Comparison of ENCODE assay signal across 9 mouse cellular contexts in genomic region chr2:112239935-112240721, GRCm38 (mm10). TPM values are rescaled to one million over a fixed set of nuclear protein-coding genes. Genes with fewer than 3 reads are reported as not detected.
DNase-seq lines count a peak whose midpoint lies in the region; ATAC-seq lines count a peak whose summit lies in the region.
"Had no signal": no experiment of that assay in that cellular context is flagged by ENCODE, and none has a peak within 500 bp of the region (broad histone marks: within the 10 kb centered on the region; RNA-seq: fewer than 3 reads in every experiment).

No protein-coding gene starts in this region.

- WGBS in forebrain, embryonic 13.5 days = under 1% methylated on average over 19 of the region's 28 CpGs
- WGBS in kidney, embryonic 15.5 days = 1% methylated on average over 28 of the region's 28 CpGs

- peak; percentile 71 for ATAC-seq in forebrain, embryonic 13.5 days
- ATAC-seq in kidney, embryonic 15.5 days (replicated peaks; ENCODE audit: low FRiP score) = peak; percentile 64
- peak; percentile 63 for ATAC-seq in megakaryocyte, adult 5-6 weeks (ENCODE audit: poor library complexity, severe bottlenecking)

- H3K9ac ChIP-seq in forebrain, embryonic 13.5 days = peak overlapping the region; percentile 89
- peak overlapping the region; percentile 77 for H3K9ac ChIP-seq in kidney, embryonic 15.5 days

- intact Hi-C loops in left cerebral cortex, postnatal 4 days (cut with DNase I) = no loop called here

- DNase-seq in left cerebral cortex, postnatal 4 days = peak; percentile 47
- no peak for DNase-seq in left cerebral cortex, adult 18-20 months (ENCODE audit: low spot score in 2 of 2)
- peak; percentile 66 for DNase-seq in brain, adult 2 months (ENCODE audit: low read depth, low spot score)
- peak; percentile 51 for DNase-seq in right cerebral cortex, postnatal 14 days
- DNase-seq in urinary bladder, adult 18-20 months (ENCODE audit: low spot score in 2 of 2) = no peak

- peak overlapping the region; percentile 77 for H3K4me3 ChIP-seq in forebrain, embryonic 13.5 days
- H3K4me3 ChIP-seq in kidney, embryonic 15.5 days (replicated peaks) = peak overlapping the region; percentile 86

- peaks cover 13% of the 10 kb centered on the region for H3K4me1 ChIP-seq in forebrain, embryonic 13.5 days
- H3K4me1 ChIP-seq in kidney, embryonic 15.5 days = peaks cover 35% of the 10 kb centered on the region

- H3K36me3 ChIP-seq in forebrain, embryonic 13.5 days (ENCODE audit: poor library complexity, severe bottlenecking) = peaks cover 12% of the 10 kb centered on the region
- H3K36me3 ChIP-seq in kidney, embryonic 15.5 days = peaks cover 11% of the 10 kb centered on the region

- H3K27me3 ChIP-seq in forebrain, embryonic 13.5 days = peaks cover 4% of the 10 kb centered on the region; the same call in 1 of the 2 replicates
- 0 out of 2 replicates have a peak, but pooled peaks cover 3% of the 10 kb centered on the region for H3K27me3 ChIP-seq in kidney, embryonic 15.5 days

- H3K4me2 ChIP-seq in forebrain, embryonic 13.5 days = peak overlapping the region; percentile 82
- H3K4me2 ChIP-seq in kidney, embryonic 15.5 days = peak overlapping the region; percentile 94

- H3K27ac ChIP-seq in forebrain, embryonic 13.5 days = peak overlapping the region; percentile 95
- peak overlapping the region; percentile 97 for H3K27ac ChIP-seq in kidney, embryonic 15.5 days

- H3K9me3 ChIP-seq in forebrain, embryonic 13.5 days (replicated peaks) = no peaks in the 10 kb centered on the region
- H3K9me3 ChIP-seq in kidney, embryonic 15.5 days (replicated peaks) = no peaks in the 10 kb centered on the region

RNA-seq across cellular contexts. Expression of gene Lpcat4, which starts 0.9 kb away (rescaled TPM):
- total RNA-seq in left cerebral cortex, postnatal 4 days (2021) = 10 to 100 TPM; 47.7 to 50.4 TPM
- 100 to 1,000 TPM; 141 to 158 TPM for total RNA-seq in left cerebral cortex, adult 18-20 months (2021)
- 9.7 and 10.6 TPM in 2 replicates for polyA plus RNA-seq in forebrain, embryonic 13.5 days (2015; fragmentation: Nextera tagmentation; extraction: Ambion mirVana)
- 23.1 and 25.7 TPM in 2 replicates for polyA plus RNA-seq in kidney, embryonic 15.5 days (2015; fragmentation: Nextera tagmentation; extraction: Ambion mirVana)
- 27.0 and 44.0 TPM in 2 replicates for total RNA-seq in megakaryocyte, adult 5-6 weeks (2015)
- 11.8 and 18.9 TPM in 2 replicates for total RNA-seq in megakaryocyte, adult 5-6 weeks (2017)

RNA-seq across cellular contexts. Expression of gene Nutm1, which starts 19.0 kb away (rescaled TPM):
- total RNA-seq in left cerebral cortex, postnatal 4 days (2021) = not detected
- total RNA-seq in left cerebral cortex, adult 18-20 months (2021) = not detected
- polyA plus RNA-seq in forebrain, embryonic 13.5 days (2015; fragmentation: Nextera tagmentation; extraction: Ambion mirVana) = not detected in 2 replicates
- polyA plus RNA-seq in kidney, embryonic 15.5 days (2015; fragmentation: Nextera tagmentation; extraction: Ambion mirVana) = 0.08 TPM in 1 of 2 replicates, not detected in the other
- not detected in 2 replicates for total RNA-seq in megakaryocyte, adult 5-6 weeks (2015)
- not detected in 2 replicates for total RNA-seq in megakaryocyte, adult 5-6 weeks (2017)
- polyA plus RNA-seq: frontal cortex, adult 2 months had no signal

RNA-seq across cellular contexts. Expression of gene Nop10, which starts 21.6 kb away (rescaled TPM):
- total RNA-seq in left cerebral cortex, postnatal 4 days (2021) = 10 to 100 TPM; 72.4 to 79.6 TPM
- 10 to 100 TPM; 48.6 to 56.9 TPM for total RNA-seq in left cerebral cortex, adult 18-20 months (2021)
- 180 and 196 TPM in 2 replicates for polyA plus RNA-seq in forebrain, embryonic 13.5 days (2015; fragmentation: Nextera tagmentation; extraction: Ambion mirVana)
- polyA plus RNA-seq in kidney, embryonic 15.5 days (2015; fragmentation: Nextera tagmentation; extraction: Ambion mirVana) = 242 and 259 TPM in 2 replicates
- 48.1 and 56.2 TPM in 2 replicates for total RNA-seq in megakaryocyte, adult 5-6 weeks (2015)
- total RNA-seq in megakaryocyte, adult 5-6 weeks (2017) = 72.9 and 74.8 TPM in 2 replicates

RNA-seq across cellular contexts. Expression of gene Slc12a6, which starts 25.5 kb away (rescaled TPM):
- 10 to 100 TPM; 84.1 to 87.2 TPM for total RNA-seq in left cerebral cortex, postnatal 4 days (2021)
- 100 to 1,000 TPM; 115 to 123 TPM for total RNA-seq in left cerebral cortex, adult 18-20 months (2021)
- 11.8 and 14.7 TPM in 2 replicates for polyA plus RNA-seq in forebrain, embryonic 13.5 days (2015; fragmentation: Nextera tagmentation; extraction: Ambion mirVana)
- 9.5 and 10.7 TPM in 2 replicates for polyA plus RNA-seq in kidney, embryonic 15.5 days (2015; fragmentation: Nextera tagmentation; extraction: Ambion mirVana)
- 108 and 110 TPM in 2 replicates for total RNA-seq in megakaryocyte, adult 5-6 weeks (2015)
- total RNA-seq in megakaryocyte, adult 5-6 weeks (2017) = 111 and 132 TPM in 2 replicates

RNA-seq across cellular contexts. Expression of gene Gm21985, which starts 26.0 kb away (rescaled TPM):
- under 1 TPM in 1 of 2 experiments, not detected in 1; 0.64 TPM for total RNA-seq in left cerebral cortex, postnatal 4 days (2021)
- 1 to 10 TPM; 2.8 to 3.5 TPM for total RNA-seq in left cerebral cortex, adult 18-20 months (2021)
- not detected in 2 replicates for polyA plus RNA-seq in forebrain, embryonic 13.5 days (2015; fragmentation: Nextera tagmentation; extraction: Ambion mirVana)
- not detected in 2 replicates for polyA plus RNA-seq in kidney, embryonic 15.5 days (2015; fragmentation: Nextera tagmentation; extraction: Ambion mirVana)
- total RNA-seq in megakaryocyte, adult 5-6 weeks (2015) = not detected in 2 replicates
- total RNA-seq in megakaryocyte, adult 5-6 weeks (2017) = 0.24 and 0.95 TPM in 2 replicates

Comparison
In these comparisons a context has a peak if more than half of its experiments do, and no peak if none do; other contexts are left out.
1. DNase-seq: peak in left cerebral cortex, postnatal 4 days (single experiment), brain, adult 2 months (single experiment) and right cerebral cortex, postnatal 14 days (single experiment); none in left cerebral cortex, adult 18-20 months (0 of 2) and urinary bladder, adult 18-20 months (0 of 2).
2. Peak in every context shown above with its lines, with median percentiles within 50 percentile points of each other: ATAC-seq.